Mouse (Mus musculus): ENCODE measurements at regions not wholly inside any gene's neighbourhood (a gene's known extent, or its start where the extent isn't known, plus 50 kb on each side); places are given as distances from the start of the nearest gene placed in this dataset.

DNA sequence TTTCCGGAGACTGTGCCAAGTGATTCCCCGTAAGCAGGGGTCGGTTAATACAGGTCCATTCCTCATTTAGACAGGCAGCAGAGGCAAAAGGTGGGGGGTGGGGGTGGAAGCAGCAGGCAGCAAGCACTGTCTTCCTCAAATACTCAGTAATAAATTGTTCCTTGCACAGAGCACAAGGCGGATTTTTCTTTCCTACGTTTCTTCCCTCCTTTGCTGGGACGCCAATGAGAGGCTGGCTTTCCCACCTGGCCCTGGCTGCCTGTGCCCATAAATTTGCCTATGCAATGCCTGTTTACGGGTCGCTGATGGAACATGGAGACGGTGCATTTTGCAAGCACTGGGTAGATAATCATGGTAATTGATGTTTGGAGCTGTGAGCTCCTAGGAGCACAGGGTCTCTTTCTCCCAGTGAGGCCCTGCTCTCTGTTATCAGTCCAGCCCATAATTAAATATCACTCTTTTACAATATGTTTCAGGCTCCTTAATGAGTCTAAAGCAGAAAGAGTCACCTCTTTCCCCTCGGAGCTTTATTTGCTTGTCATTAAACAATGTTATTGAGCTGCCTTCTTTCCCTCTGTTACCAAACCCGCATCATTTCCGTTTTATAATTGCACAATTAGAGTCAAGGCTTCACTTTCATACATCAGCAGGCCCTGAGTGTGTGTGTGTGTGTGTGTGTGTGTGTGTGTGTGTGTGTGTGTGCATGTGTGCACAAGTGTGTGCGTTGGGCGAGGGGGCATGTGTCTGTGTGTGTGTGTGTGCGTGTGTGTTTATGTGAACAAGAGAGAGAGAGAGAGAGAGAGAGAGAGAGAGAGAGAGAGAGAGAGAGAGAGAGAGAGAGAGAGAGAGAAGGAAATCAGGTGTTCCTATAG, 452.7 kb upstream of the Pou3f3 start:
- DNase-seq (no peak), ATAC-seq (peak; percentile 72)
- H3K9me3 ChIP-seq (ENCODE audit: low read length) = no peaks in the 10 kb centered on the region
- TF ChIP-seq EP300 (IDR thresholded peaks at IDR 0.05; ENCODE audit: low read depth) (no peak), CTCF (IDR thresholded peaks at IDR 0.05; ENCODE audit: low read depth) (no peak)
- no peaks in the 10 kb centered on the region for H3K4me1 ChIP-seq (ENCODE audit: insufficient read depth)
- H3K27me3 ChIP-seq (ENCODE audit: insufficient read depth, low read length) = no peaks in the 10 kb centered on the region
- 55% methylated on average over 15 of the region's 15 CpGs for WGBS (ENCODE audit: insufficient replicate concordance)
- no peak overlapping the region for H3K4me2 ChIP-seq (ENCODE audit: low read depth, low read length)
- no peaks in the 10 kb centered on the region for H3K36me3 ChIP-seq (replicated peaks; ENCODE audit: insufficient read depth, low read length)
- no peak overlapping the region for H3K9ac ChIP-seq (replicated peaks)
- H3K27ac ChIP-seq (ENCODE audit: low read depth) = no peak overlapping the region
- no peak overlapping the region for H3K4me3 ChIP-seq (ENCODE audit: low read depth, low read length)

DNA sequence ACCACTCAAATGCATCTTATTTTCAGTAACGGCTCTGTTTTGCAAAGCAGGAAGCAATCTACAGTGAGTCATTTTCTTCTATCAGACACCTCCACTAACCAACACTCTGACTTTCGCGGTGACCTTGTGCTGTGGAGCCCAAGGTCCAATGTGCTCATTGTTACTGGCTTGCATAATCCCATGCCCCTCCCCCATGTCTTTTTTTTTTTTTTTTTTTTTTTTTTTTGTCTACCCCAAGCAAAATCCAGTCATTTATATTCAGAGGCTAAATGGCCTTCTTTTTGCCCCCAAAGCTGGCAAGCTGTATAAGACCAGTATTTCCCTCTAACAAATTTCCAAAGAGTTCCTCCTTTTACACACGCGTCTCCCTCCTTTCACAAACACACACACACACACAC, 452.1 kb upstream of the Pou3f3 start:
- TF ChIP-seq EP300 (IDR thresholded peaks at IDR 0.05; ENCODE audit: low read depth) (no peak), CTCF (IDR thresholded peaks at IDR 0.05; ENCODE audit: low read depth) (no peak)
- DNase-seq (no peak), ATAC-seq (peak; percentile 88)
- H3K36me3 ChIP-seq (replicated peaks; ENCODE audit: insufficient read depth, low read length) = no peaks in the 10 kb centered on the region
- no peaks in the 10 kb centered on the region for H3K9me3 ChIP-seq (ENCODE audit: low read length)
- H3K27ac ChIP-seq (ENCODE audit: low read depth) = no peak overlapping the region
- H3K9ac ChIP-seq (replicated peaks) = no peak overlapping the region
- 21% methylated on average over 5 of the region's 5 CpGs for WGBS (ENCODE audit: insufficient replicate concordance)
- H3K4me3 ChIP-seq (ENCODE audit: low read depth, low read length) = no peak overlapping the region
- no peak overlapping the region for H3K4me2 ChIP-seq (ENCODE audit: low read depth, low read length)
- H3K4me1 ChIP-seq (ENCODE audit: insufficient read depth) = no peaks in the 10 kb centered on the region
- no peaks in the 10 kb centered on the region for H3K27me3 ChIP-seq (ENCODE audit: insufficient read depth, low read length)

DNA sequence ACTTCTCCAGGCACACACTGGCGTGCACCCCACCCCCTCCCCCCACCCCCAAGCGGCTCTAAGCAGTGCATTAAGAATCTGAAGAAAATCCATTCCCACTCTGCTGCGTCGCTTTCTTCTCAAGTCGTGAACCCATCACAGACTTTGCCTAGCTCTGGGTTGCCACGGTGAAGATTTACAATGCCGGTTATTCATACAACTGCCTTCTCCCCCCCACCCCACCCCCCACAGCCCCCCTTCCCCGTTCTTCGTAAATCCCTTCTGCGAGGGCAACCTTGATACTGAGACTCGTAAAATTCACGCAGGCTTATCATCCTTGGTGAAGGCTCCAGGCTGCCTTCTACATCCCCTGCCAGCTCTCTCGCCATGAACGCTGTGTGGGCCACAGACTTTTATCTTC, 451.7 kb upstream of the Pou3f3 start:
- H3K9ac ChIP-seq (replicated peaks) = no peak overlapping the region
- no peaks in the 10 kb centered on the region for H3K36me3 ChIP-seq (replicated peaks; ENCODE audit: insufficient read depth, low read length)
- no peak for TF ChIP-seq EP300 (IDR thresholded peaks at IDR 0.05; ENCODE audit: low read depth)
- TF ChIP-seq CTCF (IDR thresholded peaks at IDR 0.05; ENCODE audit: low read depth) = no peak
- no peaks in the 10 kb centered on the region for H3K4me1 ChIP-seq (ENCODE audit: insufficient read depth)
- DNase-seq (no peak), ATAC-seq (no peak)
- no peaks in the 10 kb centered on the region for H3K9me3 ChIP-seq (ENCODE audit: low read length)
- no peaks in the 10 kb centered on the region for H3K27me3 ChIP-seq (ENCODE audit: insufficient read depth, low read length)
- H3K27ac ChIP-seq (ENCODE audit: low read depth) = no peak overlapping the region
- WGBS (ENCODE audit: insufficient replicate concordance) = 33% methylated on average over 14 of the region's 14 CpGs
- no peak overlapping the region for H3K4me2 ChIP-seq (ENCODE audit: low read depth, low read length)
- no peak overlapping the region for H3K4me3 ChIP-seq (ENCODE audit: low read depth, low read length)

DNA sequence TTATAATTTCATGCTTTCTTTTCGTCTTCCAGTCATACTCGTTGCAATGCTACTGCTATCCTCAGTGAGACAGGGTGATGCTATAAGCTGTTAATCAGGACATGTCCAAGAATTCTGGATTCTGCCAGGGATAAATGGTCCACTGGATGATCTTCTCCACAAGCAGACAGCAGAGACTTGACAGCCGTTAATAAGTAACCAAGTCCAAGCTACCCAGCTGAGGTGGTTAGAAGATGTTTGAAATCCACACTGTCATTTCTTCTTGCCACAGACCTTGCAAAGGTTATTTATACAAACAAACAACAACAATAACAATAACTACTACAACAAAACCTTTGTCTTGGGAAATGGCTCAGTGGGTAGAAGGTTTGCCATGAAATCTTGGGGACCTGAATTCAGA, 443.2 kb upstream of the Pou3f3 start:
- WGBS (ENCODE audit: insufficient replicate concordance) = 71% methylated on average over 3 of the region's 3 CpGs
- DNase-seq (no peak), ATAC-seq (no peak)
- no peak overlapping the region for H3K27ac ChIP-seq (ENCODE audit: low read depth)
- no peak overlapping the region for H3K4me3 ChIP-seq (ENCODE audit: low read depth, low read length)
- no peaks in the 10 kb centered on the region for H3K27me3 ChIP-seq (ENCODE audit: insufficient read depth, low read length)
- TF ChIP-seq CTCF (IDR thresholded peaks at IDR 0.05; ENCODE audit: low read depth) (no peak), EP300 (IDR thresholded peaks at IDR 0.05; ENCODE audit: low read depth) (no peak)
- no peaks in the 10 kb centered on the region for H3K36me3 ChIP-seq (replicated peaks; ENCODE audit: insufficient read depth, low read length)
- no peaks in the 10 kb centered on the region for H3K9me3 ChIP-seq (ENCODE audit: low read length)
- H3K9ac ChIP-seq (replicated peaks) = no peak overlapping the region
- no peaks in the 10 kb centered on the region for H3K4me1 ChIP-seq (ENCODE audit: insufficient read depth)
- no peak overlapping the region for H3K4me2 ChIP-seq (ENCODE audit: low read depth, low read length)

DNA sequence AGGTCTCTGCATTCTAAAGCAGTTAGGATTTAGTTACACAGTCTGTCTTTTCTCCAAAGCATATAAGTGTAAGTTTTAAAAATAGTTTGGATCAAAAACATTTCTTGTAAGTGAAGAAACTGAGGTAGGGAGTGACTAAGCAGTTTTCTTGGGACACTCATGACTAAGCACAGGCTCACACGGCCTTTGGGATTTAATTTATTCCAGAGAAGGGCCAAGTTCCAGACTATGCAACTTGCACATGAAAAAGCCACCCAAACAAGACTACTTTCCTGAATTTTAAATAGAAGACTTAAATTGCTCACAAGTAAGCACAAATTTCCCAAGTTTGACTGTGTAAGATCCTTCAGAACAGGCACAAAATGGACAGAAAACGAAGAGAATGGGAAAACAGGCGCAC, 441.8 kb upstream of the Pou3f3 start:
- no peaks in the 10 kb centered on the region for H3K9me3 ChIP-seq (ENCODE audit: low read length)
- H3K4me3 ChIP-seq (ENCODE audit: low read depth, low read length) = no peak overlapping the region
- ATAC-seq (no peak), DNase-seq (no peak)
- WGBS (ENCODE audit: insufficient replicate concordance) = 72% methylated on average over 3 of the region's 3 CpGs
- H3K4me1 ChIP-seq (ENCODE audit: insufficient read depth) = no peaks in the 10 kb centered on the region
- no peak overlapping the region for H3K27ac ChIP-seq (ENCODE audit: low read depth)
- no peaks in the 10 kb centered on the region for H3K36me3 ChIP-seq (replicated peaks; ENCODE audit: insufficient read depth, low read length)
- TF ChIP-seq EP300 (IDR thresholded peaks at IDR 0.05; ENCODE audit: low read depth) (no peak), CTCF (IDR thresholded peaks at IDR 0.05; ENCODE audit: low read depth) (no peak)
- no peak overlapping the region for H3K9ac ChIP-seq (replicated peaks)
- no peaks in the 10 kb centered on the region for H3K27me3 ChIP-seq (ENCODE audit: insufficient read depth, low read length)
- no peak overlapping the region for H3K4me2 ChIP-seq (ENCODE audit: low read depth, low read length)

DNA sequence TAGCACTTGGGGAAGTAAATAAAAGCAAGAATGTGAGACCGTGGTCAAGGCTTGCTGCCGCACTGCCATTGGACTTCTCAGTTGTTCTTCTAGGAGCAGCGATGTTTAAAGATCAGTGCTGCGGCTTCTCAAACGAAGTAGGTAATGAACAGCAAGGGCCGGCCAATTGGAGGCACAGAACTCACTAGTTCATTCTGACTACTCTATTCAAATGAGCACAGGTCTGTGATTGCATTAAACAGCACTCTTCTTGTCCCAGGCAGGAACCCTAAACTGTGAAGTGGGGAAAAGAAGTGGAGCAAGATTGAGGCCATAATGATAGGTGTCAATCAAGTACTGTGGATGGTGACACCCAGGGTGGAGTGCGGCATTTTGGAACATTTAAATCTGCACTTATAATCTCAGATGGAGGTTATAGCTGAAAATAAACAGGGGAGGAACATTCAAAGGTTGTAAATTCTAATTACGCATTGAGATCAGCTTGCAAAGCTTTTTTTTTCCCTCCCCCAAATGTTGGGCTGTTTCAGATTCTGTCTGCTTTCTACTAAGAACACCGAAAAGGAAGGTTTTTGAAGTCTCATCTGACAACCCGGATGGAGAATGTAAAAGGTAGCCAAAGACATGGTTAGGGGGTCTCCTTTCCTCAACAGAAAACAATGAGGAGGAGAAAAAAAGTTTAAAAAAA, 438.5 kb upstream of the Pou3f3 start:
- ATAC-seq (no peak), DNase-seq (no peak)
- Histone ChIP-seq H3K4me1 (ENCODE audit: insufficient read depth) (no peaks in the 10 kb centered on the region), H3K4me3 (ENCODE audit: low read depth, low read length) (no peak overlapping the region), H3K9me3 (ENCODE audit: low read length) (no peaks in the 10 kb centered on the region), H3K36me3 (replicated peaks; ENCODE audit: insufficient read depth, low read length) (no peaks in the 10 kb centered on the region), H3K4me2 (ENCODE audit: low read depth, low read length) (no peak overlapping the region), H3K9ac (replicated peaks) (no peak overlapping the region), H3K27me3 (ENCODE audit: insufficient read depth, low read length) (no peaks in the 10 kb centered on the region), H3K27ac (ENCODE audit: low read depth) (no peak overlapping the region)
- 74% methylated on average over 10 of the region's 10 CpGs for whole genome bisulfite sequencing (ENCODE audit: insufficient replicate concordance)
- TF ChIP-seq EP300 (IDR thresholded peaks at IDR 0.05; ENCODE audit: low read depth) (no peak), CTCF (IDR thresholded peaks at IDR 0.05; ENCODE audit: low read depth) (no peak)

All from liver, postnatal 0 days (tissue).